Mouse (Mus musculus) spleen, adult 2 months (tissue): ENCODE data around the gene Prss23.

Experiments used
- CTCF ChIP-seq: fragments of 200-500 bp; IDR thresholded peaks from 2 replicates; pipeline ENCODE4 v1.5.1; 2011; ENCODE audit warnings: mild to moderate bottlenecking, inconsistent platforms; ENCODE audit not compliant: insufficient read depth, insufficient read length, insufficient replicate concordance; ENCODE audit errors: extremely low read depth
- POLR2A ChIP-seq: fragments of 200-500 bp; IDR thresholded peaks from 2 replicates; pipeline ENCODE4 v1.6.1; 2011; ENCODE audit warnings: low read depth, low read length, inconsistent platforms

DNA sequence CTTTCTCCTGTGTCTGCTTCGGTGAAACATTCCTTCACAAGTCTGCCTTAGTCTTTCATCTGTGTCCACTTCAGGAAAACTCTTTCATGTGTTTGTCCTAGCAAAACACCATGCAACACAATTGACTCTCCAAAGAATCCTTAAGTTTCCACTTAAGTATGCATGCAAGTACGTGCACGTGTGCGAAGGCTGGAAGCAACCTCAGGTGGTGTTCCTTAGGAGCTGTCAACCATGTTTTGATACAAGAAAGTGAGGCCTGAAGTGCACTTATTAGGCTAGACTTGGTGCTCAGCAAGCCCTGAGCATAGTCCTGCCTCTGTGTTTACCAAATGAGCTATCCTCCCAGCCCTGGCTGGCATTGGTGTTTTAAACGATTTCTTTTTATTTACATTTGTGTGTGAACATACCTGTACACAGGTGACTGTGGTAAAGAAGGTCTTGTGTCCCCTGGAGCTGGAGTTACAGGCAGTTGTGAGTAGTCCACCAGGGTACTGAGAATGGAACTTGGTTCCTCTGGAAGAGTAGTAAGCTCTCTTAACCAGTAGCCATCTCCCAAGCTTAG is 64.3 kb downstream of the Prss23 start:
- TF ChIP-seq CTCF (no peak), POLR2A (no peak)
